Mouse (Mus musculus): Measurements from ENCODE around the gene Ankrd44. TPM values are rescaled to one million over a fixed set of nuclear protein-coding genes. Genes with fewer than 3 reads are reported as not detected.

Ankrd44 gene
- polyA plus RNA-seq, 1 experiment, result 6.8 TPM

GRCm38 (mm10) chr1:54922025-54922574 is 4.1 kb downstream of the Ankrd44 start:
- Histone ChIP-seq H3K36me3 (ENCODE audit: control insufficient read depth, insufficient read depth, low read length) (no peaks in the 10 kb centered on the region), H3K4me1 (ENCODE audit: control insufficient read depth, insufficient read depth, low read length) (peaks cover 6% of the 10 kb centered on the region), H3K27ac (ENCODE audit: control insufficient read depth, insufficient read depth, low read depth, low read length) (no peak overlapping the region), H3K4me3 (ENCODE audit: control insufficient read depth, low read depth, low read length) (no peak overlapping the region), H3K27me3 (ENCODE audit: control insufficient read depth, insufficient read depth, low read length) (no peaks in the 10 kb centered on the region)
- TF ChIP-seq POLR2A (IDR thresholded peaks at IDR 0.05; ENCODE audit: control insufficient read depth, low read depth, low read length) (no peak), CTCF (IDR thresholded peaks at IDR 0.05; ENCODE audit: control insufficient read depth, insufficient read depth, insufficient replicate concordance, low read depth, low read length) (no peak)

DNA sequence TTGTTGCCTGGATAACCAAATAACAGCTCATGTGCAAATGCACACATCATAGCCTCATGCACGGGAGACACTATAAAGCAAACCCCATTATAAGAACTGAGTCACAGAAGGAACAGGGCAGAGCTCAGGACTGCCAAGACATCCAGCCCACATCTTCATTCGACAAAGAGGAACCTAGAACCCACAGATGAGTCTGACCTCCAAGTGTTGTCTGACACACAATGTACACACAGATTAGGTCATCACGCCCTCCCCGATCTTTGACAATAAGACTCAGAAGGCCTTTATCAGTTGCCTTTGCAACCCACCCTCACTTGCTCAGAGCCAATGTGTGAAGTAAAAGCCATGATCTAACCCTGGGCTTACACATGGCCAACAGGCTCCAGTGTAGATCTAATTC is 6.1 kb downstream of the Ankrd44 start:
- TF ChIP-seq CTCF (IDR thresholded peaks at IDR 0.05; ENCODE audit: control insufficient read depth, insufficient read depth, insufficient replicate concordance, low read depth, low read length) (no peak), POLR2A (IDR thresholded peaks at IDR 0.05; ENCODE audit: control insufficient read depth, low read depth, low read length) (no peak)
- H3K36me3 ChIP-seq (ENCODE audit: control insufficient read depth, insufficient read depth, low read length), result no peaks in the 10 kb centered on the region
- H3K4me1 ChIP-seq (ENCODE audit: control insufficient read depth, insufficient read depth, low read length), result no peaks in the 10 kb centered on the region
- H3K27me3 ChIP-seq (ENCODE audit: control insufficient read depth, insufficient read depth, low read length), result no peaks in the 10 kb centered on the region
- no peak overlapping the region for H3K4me3 ChIP-seq (ENCODE audit: control insufficient read depth, low read depth, low read length)
- H3K27ac ChIP-seq (ENCODE audit: control insufficient read depth, insufficient read depth, low read depth, low read length), result no peak overlapping the region

GRCm38 (mm10) chr1:54916456-54916855 is 9.7 kb downstream of the Ankrd44 start:
- H3K27ac ChIP-seq (ENCODE audit: control insufficient read depth, insufficient read depth, low read depth, low read length), result no peak overlapping the region
- no peak for TF ChIP-seq CTCF (IDR thresholded peaks at IDR 0.05; ENCODE audit: control insufficient read depth, insufficient read depth, insufficient replicate concordance, low read depth, low read length)
- no peak for TF ChIP-seq POLR2A (IDR thresholded peaks at IDR 0.05; ENCODE audit: control insufficient read depth, low read depth, low read length)
- H3K36me3 ChIP-seq (ENCODE audit: control insufficient read depth, insufficient read depth, low read length), result no peaks in the 10 kb centered on the region
- no peaks in the 10 kb centered on the region for H3K4me1 ChIP-seq (ENCODE audit: control insufficient read depth, insufficient read depth, low read length)
- H3K4me3 ChIP-seq (ENCODE audit: control insufficient read depth, low read depth, low read length), result no peak overlapping the region
- no peaks in the 10 kb centered on the region for H3K27me3 ChIP-seq (ENCODE audit: control insufficient read depth, insufficient read depth, low read length)

GRCm38 (mm10) chr1:54914387-54914786 is 11.8 kb downstream of the Ankrd44 start:
- H3K4me1 ChIP-seq (ENCODE audit: control insufficient read depth, insufficient read depth, low read length), result no peaks in the 10 kb centered on the region; the same call in 1 of the 2 replicates
- H3K27me3 ChIP-seq (ENCODE audit: control insufficient read depth, insufficient read depth, low read length), result no peaks in the 10 kb centered on the region
- no peak overlapping the region for H3K27ac ChIP-seq (ENCODE audit: control insufficient read depth, insufficient read depth, low read depth, low read length)
- no peaks in the 10 kb centered on the region for H3K36me3 ChIP-seq (ENCODE audit: control insufficient read depth, insufficient read depth, low read length)
- H3K4me3 ChIP-seq (ENCODE audit: control insufficient read depth, low read depth, low read length), result no peak overlapping the region
- TF ChIP-seq CTCF (IDR thresholded peaks at IDR 0.05; ENCODE audit: control insufficient read depth, insufficient read depth, insufficient replicate concordance, low read depth, low read length) (no peak), POLR2A (IDR thresholded peaks at IDR 0.05; ENCODE audit: control insufficient read depth, low read depth, low read length) (no peak)

DNA sequence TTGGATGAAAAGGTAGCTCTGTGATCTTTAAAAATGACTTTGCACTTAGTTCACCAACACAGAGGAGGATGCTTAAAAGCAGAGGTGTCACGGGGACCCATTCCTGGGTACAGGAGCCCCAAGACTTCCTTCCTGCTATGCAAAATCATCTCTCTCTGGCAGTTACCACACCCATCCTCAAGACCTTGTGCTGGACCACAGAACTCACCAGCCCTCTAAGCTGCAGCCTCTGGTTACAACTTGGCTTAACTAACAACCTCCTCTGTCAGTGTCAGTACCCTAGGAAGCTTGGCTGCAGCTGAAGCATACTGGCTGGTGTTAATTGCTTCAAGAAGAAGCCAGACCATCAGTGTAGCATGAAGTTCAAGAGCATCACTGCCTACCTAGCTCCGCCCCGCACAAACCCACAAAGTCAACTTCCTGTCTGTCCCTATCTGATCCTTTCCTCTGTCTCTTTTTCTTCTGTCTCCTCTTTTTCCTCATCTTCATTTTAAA is 12.8 kb downstream of the Ankrd44 start:
- Histone ChIP-seq H3K4me3 (ENCODE audit: control insufficient read depth, low read depth, low read length) (no peak overlapping the region), H3K4me1 (ENCODE audit: control insufficient read depth, insufficient read depth, low read length) (no peaks in the 10 kb centered on the region; the same call in 1 of the 2 replicates), H3K27ac (ENCODE audit: control insufficient read depth, insufficient read depth, low read depth, low read length) (no peak overlapping the region), H3K36me3 (ENCODE audit: control insufficient read depth, insufficient read depth, low read length) (no peaks in the 10 kb centered on the region), H3K27me3 (ENCODE audit: control insufficient read depth, insufficient read depth, low read length) (no peaks in the 10 kb centered on the region)
- TF ChIP-seq CTCF (IDR thresholded peaks at IDR 0.05; ENCODE audit: control insufficient read depth, insufficient read depth, insufficient replicate concordance, low read depth, low read length) (no peak), POLR2A (IDR thresholded peaks at IDR 0.05; ENCODE audit: control insufficient read depth, low read depth, low read length) (no peak)

DNA sequence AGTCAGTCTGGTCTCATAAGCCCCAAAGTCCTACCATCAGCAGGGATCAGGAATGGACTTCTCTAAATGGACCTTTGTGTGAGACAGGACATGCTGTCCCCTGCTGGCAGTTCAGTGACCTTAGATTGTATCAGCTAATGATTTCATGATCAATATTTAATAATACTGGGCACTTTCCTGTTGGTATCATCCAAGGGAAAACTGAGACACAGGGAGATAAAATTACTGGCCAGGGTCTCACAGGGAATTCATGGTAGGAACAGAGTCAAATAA is 13.2 kb downstream of the Ankrd44 start:
- Histone ChIP-seq H3K27ac (ENCODE audit: control insufficient read depth, insufficient read depth, low read depth, low read length) (no peak overlapping the region), H3K36me3 (ENCODE audit: control insufficient read depth, insufficient read depth, low read length) (no peaks in the 10 kb centered on the region), H3K4me1 (ENCODE audit: control insufficient read depth, insufficient read depth, low read length) (no peaks in the 10 kb centered on the region; the same call in 1 of the 2 replicates), H3K27me3 (ENCODE audit: control insufficient read depth, insufficient read depth, low read length) (no peaks in the 10 kb centered on the region), H3K4me3 (ENCODE audit: control insufficient read depth, low read depth, low read length) (no peak overlapping the region)
- TF ChIP-seq POLR2A (IDR thresholded peaks at IDR 0.05; ENCODE audit: control insufficient read depth, low read depth, low read length) (no peak), CTCF (IDR thresholded peaks at IDR 0.05; ENCODE audit: control insufficient read depth, insufficient read depth, insufficient replicate concordance, low read depth, low read length) (no peak)

DNA sequence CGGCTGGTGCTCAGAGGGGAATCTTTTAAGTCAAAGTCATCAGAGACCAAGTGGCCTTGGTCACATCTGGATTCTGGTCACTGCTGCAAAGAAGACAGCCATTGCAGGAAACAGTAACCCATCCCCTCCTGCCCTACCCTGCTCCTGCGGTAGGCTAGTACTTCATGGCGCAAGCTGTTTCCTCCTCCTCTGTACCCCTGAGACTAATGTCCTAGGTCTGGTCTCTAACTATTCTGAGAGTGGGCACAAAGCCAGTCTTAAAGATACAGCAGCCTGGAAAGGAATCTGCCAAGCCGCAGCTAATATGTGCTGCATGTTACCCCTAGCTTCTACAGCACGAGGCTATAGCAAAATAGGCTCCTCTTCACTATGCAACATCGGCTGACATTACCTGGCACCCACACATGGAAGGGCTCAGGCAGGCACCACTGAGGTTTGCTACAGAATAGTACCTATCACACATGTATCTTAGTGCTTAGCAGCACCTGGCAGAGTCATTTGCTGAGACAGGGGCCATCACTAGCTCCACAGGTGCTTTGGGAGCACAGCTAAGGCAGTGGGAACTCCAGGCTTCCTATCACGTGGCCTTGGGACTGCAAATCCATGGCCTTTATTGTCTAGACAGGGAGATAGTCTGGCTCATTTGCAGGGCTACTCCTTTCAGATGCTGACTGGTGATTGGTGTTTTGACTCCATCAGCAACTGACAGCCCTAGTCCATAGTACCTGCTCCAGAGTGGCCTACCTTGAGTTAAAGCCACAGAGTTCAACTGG is 13.7 kb downstream of the Ankrd44 start:
- Histone ChIP-seq H3K4me1 (ENCODE audit: control insufficient read depth, insufficient read depth, low read length) (no peaks in the 10 kb centered on the region; the same call in 1 of the 2 replicates), H3K27ac (ENCODE audit: control insufficient read depth, insufficient read depth, low read depth, low read length) (no peak overlapping the region)
- no peak for TF ChIP-seq CTCF (IDR thresholded peaks at IDR 0.05; ENCODE audit: control insufficient read depth, insufficient read depth, insufficient replicate concordance, low read depth, low read length)
- TF ChIP-seq POLR2A (IDR thresholded peaks at IDR 0.05; ENCODE audit: control insufficient read depth, low read depth, low read length), result no peak

More for the DNA sequence above, 13.7 kb downstream of the Ankrd44 start:
- H3K4me3 ChIP-seq (ENCODE audit: control insufficient read depth, low read depth, low read length), result no peak overlapping the region
- H3K27me3 ChIP-seq (ENCODE audit: control insufficient read depth, insufficient read depth, low read length), result no peaks in the 10 kb centered on the region
- H3K36me3 ChIP-seq (ENCODE audit: control insufficient read depth, insufficient read depth, low read length), result no peaks in the 10 kb centered on the region

Data from testis, adult 2 months (tissue).